Mouse (Mus musculus): Measurements from ENCODE around the gene Prrt1. TPM values are rescaled to one million over a fixed set of nuclear protein-coding genes. Genes with fewer than 3 reads are reported as not detected.
A peak's percentile ranks its signal among the peaks of the same experiment; 100 is the strongest.

The Prrt1 gene
- polyA plus RNA-seq, 1 experiment from 2014 or later: 0.17 TPM

DNA sequence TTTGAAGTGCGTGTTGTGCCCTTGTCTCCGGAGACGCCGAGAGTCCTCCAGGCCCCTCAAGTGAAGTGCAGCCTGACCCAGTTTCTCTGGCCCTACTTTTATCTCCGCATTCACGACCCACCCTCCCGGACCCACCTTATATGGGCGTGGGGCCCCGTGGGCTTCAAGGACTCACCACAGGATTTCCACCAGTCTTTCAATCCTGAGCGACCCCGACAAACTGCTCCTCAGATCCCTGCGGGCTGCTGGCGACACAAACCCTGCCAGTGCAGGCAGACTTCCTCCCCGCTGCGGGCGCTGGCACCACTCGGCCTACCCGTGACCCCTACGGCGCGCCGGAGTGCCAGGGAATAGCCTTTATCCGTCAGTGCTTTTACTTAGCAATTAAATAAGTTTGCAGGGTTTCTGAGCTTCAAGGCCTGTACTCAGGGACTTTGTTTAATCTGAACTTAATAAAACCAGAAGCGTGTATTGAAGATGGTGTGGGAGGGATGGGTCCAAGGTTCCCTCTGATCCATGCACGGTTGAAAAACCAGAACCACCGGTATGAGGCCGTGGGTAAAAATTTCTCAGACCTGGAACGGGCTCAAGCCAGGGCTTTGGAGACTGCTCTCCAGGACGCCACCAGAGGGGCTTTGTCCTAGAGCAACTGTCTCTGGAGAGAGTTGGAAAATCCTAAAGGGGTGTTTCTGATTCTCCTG, 1.2 kb upstream of the Prrt1 start, which contains the start of gene Ppt2:
TSS of gene Ppt2 (minus strand) at position 568 of the 701 bp plus-strand sequence.
- Histone ChIP-seq H3K36me3 (ENCODE audit: control insufficient read depth, insufficient read depth, low read length) (no peaks in the 10 kb centered on the region), H3K27me3 (ENCODE audit: control insufficient read depth, insufficient read depth, low read length) (peaks cover 31% of the 10 kb centered on the region), H3K4me2 (ENCODE audit: low read depth, severe bottlenecking) (peak within 1 kb of the TSS; percentile 94), H3K9ac (ENCODE audit: low read length) (peak within 1 kb of the TSS; percentile 71), H3K27ac (replicated peaks; ENCODE audit: low read depth, low read length) (peak within 1 kb of the TSS; percentile 81), H3K4me1 (ENCODE audit: control insufficient read depth, insufficient read depth, low read length) (peaks cover 28% of the 10 kb centered on the region), H3K9me3 (ENCODE audit: control insufficient read depth, low read length) (no peaks in the 10 kb centered on the region), H3K4me3 (ENCODE audit: low read depth, low read length) (peak within 1 kb of the TSS; percentile 82)
- WGBS: 6% methylated on average over 29 of the region's 29 CpGs
- no peak for ATAC-seq (ENCODE audit: insufficient number of reproducible peaks, low FRiP score, low TSS enrichment, low read depth)
- no peak for DNase-seq (ENCODE audit: low spot score)

DNA sequence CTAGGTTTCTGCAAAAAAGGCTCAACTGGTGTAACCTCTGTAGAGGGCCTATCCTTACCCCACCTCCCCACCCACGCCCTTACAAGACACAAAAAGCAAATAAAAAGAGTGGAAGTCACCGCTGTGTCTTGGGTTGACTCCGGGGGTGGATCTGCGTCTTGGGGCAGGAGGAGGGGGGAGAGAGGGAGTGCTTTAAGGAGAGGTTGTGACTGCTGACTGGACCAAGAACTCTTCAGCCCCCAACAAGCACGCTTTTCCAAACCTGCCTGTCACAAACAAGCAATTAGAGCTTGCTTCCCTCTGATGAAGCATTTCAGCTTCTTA, 727 bp upstream of the Prrt1 start:
- Histone ChIP-seq H3K9ac (ENCODE audit: low read length) (no peak overlapping the region), H3K4me3 (ENCODE audit: low read depth, low read length) (peak overlapping the region; percentile 82), H3K4me1 (ENCODE audit: control insufficient read depth, insufficient read depth, low read length) (peaks cover 30% of the 10 kb centered on the region), H3K4me2 (ENCODE audit: low read depth, severe bottlenecking) (peak overlapping the region; percentile 94), H3K27me3 (ENCODE audit: control insufficient read depth, insufficient read depth, low read length) (peaks cover 31% of the 10 kb centered on the region), H3K27ac (replicated peaks; ENCODE audit: low read depth, low read length) (no peak overlapping the region), H3K36me3 (ENCODE audit: control insufficient read depth, insufficient read depth, low read length) (no peaks in the 10 kb centered on the region), H3K9me3 (ENCODE audit: control insufficient read depth, low read length) (no peaks in the 10 kb centered on the region)
- DNase-seq (ENCODE audit: low spot score) (no peak), ATAC-seq (ENCODE audit: insufficient number of reproducible peaks, low FRiP score, low TSS enrichment, low read depth) (no peak)
- WGBS: 28% methylated on average over 5 of the region's 5 CpGs

DNA sequence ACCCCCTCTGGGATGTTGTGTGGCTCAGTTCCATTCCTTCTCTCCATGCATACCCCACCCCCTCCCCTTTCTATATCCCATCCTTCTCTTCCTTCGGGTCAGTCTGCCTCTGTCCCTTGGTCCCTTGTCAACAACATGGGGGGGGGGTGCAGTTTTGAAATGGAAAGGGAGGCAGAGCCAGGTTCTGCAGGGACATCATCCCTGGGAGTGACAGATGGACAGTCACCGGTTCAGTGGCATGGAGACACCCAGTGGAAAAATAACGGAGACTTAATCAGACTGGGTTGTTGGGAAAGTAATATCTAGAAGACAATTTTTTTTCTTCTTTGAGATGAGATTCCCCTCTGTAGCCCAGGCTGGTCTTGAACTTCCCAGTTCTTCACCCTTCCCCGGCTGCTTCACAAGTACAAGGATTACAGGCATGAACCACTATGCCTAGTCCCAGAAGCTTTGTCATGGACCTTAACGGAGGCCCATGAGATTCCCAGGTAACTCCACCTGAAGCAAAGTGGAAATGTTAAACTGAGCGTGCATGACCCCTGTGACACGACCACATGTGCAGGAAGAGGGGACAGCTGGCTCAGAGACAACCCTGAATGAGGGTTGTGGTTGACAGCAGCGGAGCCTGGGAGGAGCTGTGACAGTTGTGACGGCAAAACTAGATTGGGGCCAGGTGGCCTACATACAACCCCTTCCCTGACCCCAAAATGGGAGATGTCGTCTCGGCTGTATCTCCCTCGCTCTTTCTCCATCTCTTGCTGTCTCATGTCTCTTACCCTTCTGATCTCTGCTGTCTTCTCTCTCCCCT, 667 bp downstream of the Prrt1 start:
- ATAC-seq (ENCODE audit: insufficient number of reproducible peaks, low FRiP score, low TSS enrichment, low read depth): no peak
- H3K9ac ChIP-seq (ENCODE audit: low read length): no peak overlapping the region
- no peaks in the 10 kb centered on the region for H3K36me3 ChIP-seq (ENCODE audit: control insufficient read depth, insufficient read depth, low read length)
- H3K4me3 ChIP-seq (ENCODE audit: low read depth, low read length): 0 out of 2 replicates have a peak overlapping the region, but pooled peaks have one; percentile 20
- WGBS: 15% methylated on average over 12 of the region's 12 CpGs
- H3K27ac ChIP-seq (replicated peaks; ENCODE audit: low read depth, low read length): no peak overlapping the region
- H3K4me1 ChIP-seq (ENCODE audit: control insufficient read depth, insufficient read depth, low read length): peaks cover 31% of the 10 kb centered on the region
- H3K27me3 ChIP-seq (ENCODE audit: control insufficient read depth, insufficient read depth, low read length): peaks cover 31% of the 10 kb centered on the region
- peak; percentile 28 for DNase-seq (ENCODE audit: low spot score)
- H3K4me2 ChIP-seq (ENCODE audit: low read depth, severe bottlenecking): peak overlapping the region; percentile 35; the same call in 1 of the 2 replicates
- H3K9me3 ChIP-seq (ENCODE audit: control insufficient read depth, low read length): no peaks in the 10 kb centered on the region

DNA sequence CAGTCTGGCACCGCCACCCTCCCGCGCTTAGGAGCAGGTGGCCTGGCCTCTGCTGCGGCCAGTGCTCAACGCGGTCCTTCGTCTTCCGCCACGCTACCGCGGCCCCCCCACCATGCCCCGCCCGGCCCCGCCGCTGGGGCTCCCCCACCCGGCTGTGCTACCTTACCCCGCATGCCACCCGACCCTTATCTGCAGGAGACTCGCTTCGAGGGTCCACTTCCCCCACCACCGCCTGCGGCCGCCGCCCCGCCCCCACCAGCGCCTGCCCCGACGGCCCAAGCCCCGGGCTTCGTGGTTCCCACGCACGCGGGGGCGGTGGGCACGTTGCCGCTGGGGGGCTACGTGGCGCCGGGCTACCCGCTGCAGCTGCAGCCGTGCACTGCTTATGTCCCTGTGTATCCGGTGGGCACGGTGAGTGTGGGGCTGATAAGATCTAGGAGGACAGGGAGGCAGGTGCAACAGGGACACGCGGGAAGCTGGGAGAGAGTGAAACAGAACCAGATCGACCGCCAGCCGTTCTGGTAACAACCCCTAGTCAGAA, 1.5 kb downstream of the Prrt1 start:
- ATAC-seq (ENCODE audit: insufficient number of reproducible peaks, low FRiP score, low TSS enrichment, low read depth) (no peak), DNase-seq (ENCODE audit: low spot score) (no peak)
- Histone ChIP-seq H3K4me3 (ENCODE audit: low read depth, low read length) (peak overlapping the region; percentile 20), H3K4me1 (ENCODE audit: control insufficient read depth, insufficient read depth, low read length) (peaks cover 31% of the 10 kb centered on the region), H3K36me3 (ENCODE audit: control insufficient read depth, insufficient read depth, low read length) (no peaks in the 10 kb centered on the region), H3K4me2 (ENCODE audit: low read depth, severe bottlenecking) (peak overlapping the region; percentile 35), H3K9me3 (ENCODE audit: control insufficient read depth, low read length) (no peaks in the 10 kb centered on the region), H3K27ac (replicated peaks; ENCODE audit: low read depth, low read length) (no peak overlapping the region), H3K9ac (ENCODE audit: low read length) (peak overlapping the region; percentile 13; the same call in 1 of the 2 replicates), H3K27me3 (ENCODE audit: control insufficient read depth, insufficient read depth, low read length) (peaks cover 31% of the 10 kb centered on the region)
- 3% methylated on average over 48 of the region's 48 CpGs for WGBS

DNA sequence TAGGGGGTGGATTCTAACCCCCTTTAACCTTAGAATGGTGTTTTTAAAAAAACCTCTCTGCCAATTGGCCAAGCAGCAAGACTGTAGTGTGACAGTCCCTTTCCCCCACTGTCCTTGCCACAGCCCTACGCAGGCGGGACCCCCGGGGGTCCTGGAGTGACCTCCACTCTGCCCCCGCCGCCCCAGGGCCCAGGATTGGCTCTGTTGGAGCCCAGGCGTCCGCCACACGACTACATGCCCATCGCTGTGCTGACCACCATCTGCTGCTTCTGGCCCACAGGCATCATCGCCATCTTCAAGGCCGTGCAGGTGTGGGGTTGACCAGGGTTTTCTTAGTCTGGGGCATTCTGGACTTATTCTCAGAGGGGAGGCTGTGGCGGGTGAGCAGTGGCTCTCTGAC, 2.3 kb downstream of the Prrt1 start:
- Histone ChIP-seq H3K4me1 (ENCODE audit: control insufficient read depth, insufficient read depth, low read length) (peaks cover 24% of the 10 kb centered on the region), H3K36me3 (ENCODE audit: control insufficient read depth, insufficient read depth, low read length) (no peaks in the 10 kb centered on the region), H3K4me3 (ENCODE audit: low read depth, low read length) (peak overlapping the region; percentile 21), H3K9ac (ENCODE audit: low read length) (no peak overlapping the region), H3K4me2 (ENCODE audit: low read depth, severe bottlenecking) (peak overlapping the region; percentile 71), H3K9me3 (ENCODE audit: control insufficient read depth, low read length) (no peaks in the 10 kb centered on the region), H3K27ac (replicated peaks; ENCODE audit: low read depth, low read length) (no peak overlapping the region), H3K27me3 (ENCODE audit: control insufficient read depth, insufficient read depth, low read length) (peaks cover 31% of the 10 kb centered on the region)
- ATAC-seq (ENCODE audit: insufficient number of reproducible peaks, low FRiP score, low TSS enrichment, low read depth): no peak
- no peak for DNase-seq (ENCODE audit: low spot score)
- 3% methylated on average over 11 of the region's 12 CpGs for WGBS

DNA sequence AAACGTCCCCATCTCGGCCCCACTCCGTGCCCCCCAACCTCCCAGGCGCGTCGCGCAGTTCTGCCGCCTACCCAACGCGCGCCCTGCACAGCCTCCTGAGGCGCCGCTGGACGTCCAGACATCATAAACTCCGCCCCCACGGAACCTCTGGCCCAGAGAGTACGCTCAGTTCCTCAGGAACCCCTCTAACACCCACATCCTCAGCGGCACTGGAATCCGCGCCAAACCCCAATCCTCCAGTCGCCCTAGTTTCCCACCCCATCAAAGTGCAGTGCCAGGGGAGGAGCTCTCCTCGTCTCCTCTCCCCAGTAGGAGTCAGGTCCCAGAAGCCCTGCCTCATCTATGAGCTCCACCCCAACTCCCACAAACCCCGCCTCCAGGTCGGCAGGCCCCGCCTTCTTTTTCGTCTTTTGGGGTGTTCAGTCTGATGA, 2.9 kb downstream of the Prrt1 start:
- no peaks in the 10 kb centered on the region for H3K9me3 ChIP-seq (ENCODE audit: control insufficient read depth, low read length)
- ATAC-seq (ENCODE audit: insufficient number of reproducible peaks, low FRiP score, low TSS enrichment, low read depth): no peak; the same call in 1 of the 2 replicates
- 0 out of 2 replicates have a peak overlapping the region, but pooled peaks have one; percentile 32 for H3K9ac ChIP-seq (ENCODE audit: low read length)
- no peak overlapping the region for H3K27ac ChIP-seq (replicated peaks; ENCODE audit: low read depth, low read length)
- H3K27me3 ChIP-seq (ENCODE audit: control insufficient read depth, insufficient read depth, low read length): peaks cover 31% of the 10 kb centered on the region
- WGBS: under 1% methylated on average over 26 of the region's 26 CpGs
- no peaks in the 10 kb centered on the region for H3K36me3 ChIP-seq (ENCODE audit: control insufficient read depth, insufficient read depth, low read length)
- peak overlapping the region; percentile 71 for H3K4me2 ChIP-seq (ENCODE audit: low read depth, severe bottlenecking)
- peak; percentile 64 for DNase-seq (ENCODE audit: low spot score)
- peak overlapping the region; percentile 21 for H3K4me3 ChIP-seq (ENCODE audit: low read depth, low read length)
- H3K4me1 ChIP-seq (ENCODE audit: control insufficient read depth, insufficient read depth, low read length): peaks cover 22% of the 10 kb centered on the region

DNA sequence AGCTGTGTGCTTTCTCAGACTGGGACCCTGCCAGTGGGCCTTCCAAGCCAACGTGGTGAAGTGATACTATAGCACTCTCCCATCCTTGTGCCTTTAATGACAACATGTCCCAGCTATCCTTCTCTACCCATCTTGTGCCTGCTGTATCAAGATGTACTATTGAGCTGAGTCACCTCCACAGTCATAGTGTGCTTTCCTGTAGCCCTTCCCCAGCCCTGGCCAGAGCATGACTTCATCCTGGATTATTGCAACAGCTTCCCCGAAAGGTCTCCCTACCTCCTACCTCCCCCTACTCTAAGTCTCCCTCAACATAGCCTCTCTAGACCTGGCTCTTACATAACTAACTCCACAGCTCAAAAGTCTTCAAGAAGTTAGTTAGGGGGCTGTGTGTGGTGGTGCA, 6.3 kb downstream of the Prrt1 start:
- no peak for ATAC-seq (ENCODE audit: insufficient number of reproducible peaks, low FRiP score, low TSS enrichment, low read depth)

DNA sequence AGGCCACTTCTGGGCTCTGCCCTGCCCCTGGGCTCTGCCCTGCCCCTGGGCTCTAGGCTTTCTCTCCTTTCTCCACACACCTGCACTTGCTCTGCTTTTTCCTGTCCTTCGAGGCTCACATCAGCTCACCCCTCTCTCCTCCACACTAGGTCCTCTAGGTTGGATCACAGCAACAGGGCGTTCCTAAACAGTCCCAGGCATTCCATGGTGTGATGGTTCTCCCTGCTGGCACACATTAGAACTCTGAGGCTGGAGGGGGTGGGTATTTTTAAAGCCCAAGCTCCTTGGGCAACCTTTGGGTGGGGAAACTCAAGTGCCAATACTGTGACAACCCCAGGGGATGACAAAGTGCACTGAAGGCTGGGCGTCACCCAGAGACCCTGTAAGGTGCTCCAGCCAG, 8.1 kb downstream of the Prrt1 start:
- no peak overlapping the region; the same call in 1 of the 2 replicates for H3K4me2 ChIP-seq (ENCODE audit: low read depth, severe bottlenecking)
- DNase-seq (ENCODE audit: low spot score) (no peak), ATAC-seq (ENCODE audit: insufficient number of reproducible peaks, low FRiP score, low TSS enrichment, low read depth) (no peak)
- H3K4me3 ChIP-seq (ENCODE audit: low read depth, low read length): no peak overlapping the region
- H3K27ac ChIP-seq (replicated peaks; ENCODE audit: low read depth, low read length): no peak overlapping the region
- H3K9me3 ChIP-seq (ENCODE audit: control insufficient read depth, low read length): no peaks in the 10 kb centered on the region
- no peaks in the 10 kb centered on the region for H3K36me3 ChIP-seq (ENCODE audit: control insufficient read depth, insufficient read depth, low read length)
- no peak overlapping the region for H3K9ac ChIP-seq (ENCODE audit: low read length)
- peaks cover 14% of the 10 kb centered on the region for H3K4me1 ChIP-seq (ENCODE audit: control insufficient read depth, insufficient read depth, low read length)
- H3K27me3 ChIP-seq (ENCODE audit: control insufficient read depth, insufficient read depth, low read length): peaks cover 3% of the 10 kb centered on the region
- 71% methylated on average over 3 of the region's 3 CpGs for WGBS

More for the DNA sequence above, 6.3 kb downstream of the Prrt1 start:
- Histone ChIP-seq H3K27ac (replicated peaks; ENCODE audit: low read depth, low read length) (no peak overlapping the region), H3K9me3 (ENCODE audit: control insufficient read depth, low read length) (no peaks in the 10 kb centered on the region), H3K4me2 (ENCODE audit: low read depth, severe bottlenecking) (no peak overlapping the region), H3K4me3 (ENCODE audit: low read depth, low read length) (no peak overlapping the region), H3K27me3 (ENCODE audit: control insufficient read depth, insufficient read depth, low read length) (peaks cover 20% of the 10 kb centered on the region), H3K36me3 (ENCODE audit: control insufficient read depth, insufficient read depth, low read length) (no peaks in the 10 kb centered on the region), H3K4me1 (ENCODE audit: control insufficient read depth, insufficient read depth, low read length) (peaks cover 10% of the 10 kb centered on the region), H3K9ac (ENCODE audit: low read length) (no peak overlapping the region)
- DNase-seq (ENCODE audit: low spot score): no peak
- 62% methylated on average over 2 of the region's 2 CpGs for WGBS
